Mouse (Mus musculus): ENCODE results near the gene Lifr. TPM values are rescaled to one million over a fixed set of nuclear protein-coding genes. Genes with fewer than 3 reads are reported as not detected.

Gene Lifr
- polyA plus RNA-seq, 1 experiment from 2014 or later = 7.6 TPM

GRCm38 (mm10) chr15:7152116-7152760 is 61.8 kb downstream of the Lifr start:
- 68% methylated on average over 10 of the region's 10 CpGs for WGBS
- Histone ChIP-seq H3K4me3 (no peak overlapping the region), H3K4me1 (no peaks in the 10 kb centered on the region), H3K36me3 (no peaks in the 10 kb centered on the region), H3K27ac (replicated peaks) (no peak overlapping the region), H3K9me3 (no peaks in the 10 kb centered on the region), H3K4me2 (replicated peaks) (no peak overlapping the region), H3K27me3 (no peaks in the 10 kb centered on the region), H3K9ac (replicated peaks) (no peak overlapping the region)
- ATAC-seq (replicated peaks) = no peak

DNA sequence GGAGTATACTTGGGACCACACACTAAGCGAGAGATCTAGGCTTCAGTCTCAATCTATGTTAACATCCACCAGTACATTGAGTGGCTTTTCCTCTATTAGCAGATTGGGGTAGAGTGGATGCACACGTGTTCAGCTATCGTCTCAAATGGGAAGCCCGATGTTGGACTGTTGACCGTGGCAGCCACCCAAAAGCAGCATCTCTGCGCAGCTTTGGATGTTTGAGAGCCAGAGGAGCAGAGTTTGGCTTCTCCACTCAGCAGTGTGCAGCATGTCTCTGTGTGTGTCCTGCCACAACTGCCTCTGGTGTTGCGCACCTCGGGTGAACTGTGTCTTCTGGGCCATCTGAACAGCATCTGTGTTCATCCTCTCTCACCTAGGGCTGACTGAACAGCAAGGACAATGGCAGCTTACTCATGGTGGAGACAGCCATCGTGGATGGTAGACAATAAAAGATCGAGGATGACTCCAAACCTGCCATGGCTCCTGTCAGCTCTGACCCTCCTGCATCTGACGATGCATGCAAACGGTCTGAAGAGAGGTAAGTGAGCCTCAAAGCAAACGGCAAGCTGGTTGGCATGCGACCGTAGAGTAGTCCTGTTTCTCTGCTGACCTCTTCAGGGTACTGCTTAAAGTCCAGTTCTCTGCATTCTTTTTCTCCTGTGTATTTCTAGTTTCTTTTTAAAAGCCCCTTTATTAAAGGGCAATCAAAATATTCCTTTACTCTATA is 63.8 kb downstream of the Lifr start:
- ATAC-seq (replicated peaks) = no peak
- no peaks in the 10 kb centered on the region for H3K27me3 ChIP-seq
- 84% methylated on average over 15 of the region's 15 CpGs for WGBS

DNA sequence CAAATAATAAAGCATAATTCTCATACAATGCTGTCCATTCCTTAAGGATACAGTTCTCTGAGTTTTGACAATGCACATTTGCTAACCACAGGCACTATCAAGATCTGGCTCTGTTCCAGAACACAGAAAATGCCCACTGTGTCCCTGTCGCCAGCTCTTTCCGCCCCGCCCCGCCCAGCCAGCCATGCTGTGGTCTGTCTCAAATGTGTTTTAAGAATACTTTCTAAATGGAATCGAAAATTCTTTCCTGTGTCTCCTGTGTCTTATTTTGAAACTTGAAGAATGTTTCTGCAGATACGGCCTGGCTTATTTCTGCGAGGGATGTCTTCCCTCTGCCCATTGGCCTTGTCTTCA is 64.3 kb downstream of the Lifr start:
- no peaks in the 10 kb centered on the region for H3K9me3 ChIP-seq
- H3K27ac ChIP-seq (replicated peaks) = no peak overlapping the region
- no peaks in the 10 kb centered on the region for H3K36me3 ChIP-seq
- no peak overlapping the region for H3K9ac ChIP-seq (replicated peaks)
- WGBS = 70% methylated on average over 7 of the region's 7 CpGs
- no peak overlapping the region for H3K4me2 ChIP-seq (replicated peaks)
- H3K4me3 ChIP-seq = no peak overlapping the region
- ATAC-seq (replicated peaks) = no peak
- H3K27me3 ChIP-seq = no peaks in the 10 kb centered on the region
- no peaks in the 10 kb centered on the region for H3K4me1 ChIP-seq

More for the DNA sequence above, 63.8 kb downstream of the Lifr start:
- no peaks in the 10 kb centered on the region for H3K4me1 ChIP-seq
- no peak overlapping the region for H3K4me2 ChIP-seq (replicated peaks)
- no peaks in the 10 kb centered on the region for H3K9me3 ChIP-seq
- H3K9ac ChIP-seq (replicated peaks) = no peak overlapping the region
- H3K36me3 ChIP-seq = no peaks in the 10 kb centered on the region
- no peak overlapping the region for H3K4me3 ChIP-seq
- H3K27ac ChIP-seq (replicated peaks) = no peak overlapping the region

- Histone ChIP-seq H3K4me3 (no peak overlapping the region), H3K27me3 (no peaks in the 10 kb centered on the region)
- WGBS = 92% methylated on average over 6 of the region's 6 CpGs
These were observed 67.2 kb downstream of the Lifr start for GRCm38 (mm10) chr15:7157658-7158057.

GRCm38 (mm10) chr15:7159869-7160268 is 69.5 kb downstream of the Lifr start:
- no peaks in the 10 kb centered on the region for H3K4me1 ChIP-seq
- no peaks in the 10 kb centered on the region for H3K27me3 ChIP-seq
- H3K36me3 ChIP-seq = no peaks in the 10 kb centered on the region
- no peak overlapping the region for H3K4me2 ChIP-seq (replicated peaks)
- WGBS = 93% methylated on average over 9 of the region's 9 CpGs
- no peak overlapping the region for H3K27ac ChIP-seq (replicated peaks)
- no peaks in the 10 kb centered on the region for H3K9me3 ChIP-seq
- ATAC-seq (replicated peaks) = no peak
- H3K9ac ChIP-seq (replicated peaks) = no peak overlapping the region
- no peak overlapping the region for H3K4me3 ChIP-seq

More at GRCm38 (mm10) chr15:7157658-7158057, 67.2 kb downstream of the Lifr start:
- Histone ChIP-seq H3K9ac (replicated peaks) (no peak overlapping the region), H3K9me3 (no peaks in the 10 kb centered on the region), H3K4me2 (replicated peaks) (no peak overlapping the region), H3K4me1 (no peaks in the 10 kb centered on the region), H3K27ac (replicated peaks) (no peak overlapping the region), H3K36me3 (no peaks in the 10 kb centered on the region)
- no peak for ATAC-seq (replicated peaks)

- Histone ChIP-seq H3K27me3 (no peaks in the 10 kb centered on the region), H3K4me2 (replicated peaks) (no peak overlapping the region), H3K9ac (replicated peaks) (no peak overlapping the region), H3K27ac (replicated peaks) (no peak overlapping the region), H3K4me1 (no peaks in the 10 kb centered on the region), H3K36me3 (no peaks in the 10 kb centered on the region), H3K4me3 (no peak overlapping the region), H3K9me3 (no peaks in the 10 kb centered on the region)
- ATAC-seq (replicated peaks) = no peak
- WGBS = 86% methylated on average over 8 of the region's 8 CpGs
These were observed 69.9 kb downstream of the Lifr start for GRCm38 (mm10) chr15:7160321-7160720.

DNA sequence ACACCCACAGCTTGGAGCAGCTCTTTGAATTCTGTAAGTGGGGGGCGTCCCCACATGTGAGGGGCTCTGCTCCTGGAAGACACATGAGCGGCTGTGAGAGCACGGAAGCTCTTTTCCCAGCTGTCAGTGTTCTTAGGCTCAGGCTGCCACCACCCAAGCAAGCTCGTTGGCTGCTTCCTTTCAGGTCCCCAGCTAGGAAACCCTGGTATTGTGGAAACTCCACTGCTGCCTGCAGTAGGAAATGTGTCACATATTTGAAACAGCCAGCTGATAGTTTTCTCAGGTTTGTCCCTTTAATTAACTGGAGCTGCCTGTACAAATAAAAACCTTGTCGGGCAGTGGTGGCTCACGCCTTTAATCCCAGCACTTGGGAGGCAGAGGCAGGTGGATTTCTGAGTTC is 73.4 kb downstream of the Lifr start:
- Histone ChIP-seq H3K27me3 (no peaks in the 10 kb centered on the region), H3K36me3 (no peaks in the 10 kb centered on the region)
- ATAC-seq (replicated peaks) = no peak

GRCm38 (mm10) chr15:7166735-7167134 is 76.3 kb downstream of the Lifr start:
- no peak overlapping the region for H3K4me3 ChIP-seq
- H3K4me2 ChIP-seq (replicated peaks) = no peak overlapping the region
- 91% methylated on average over 9 of the region's 9 CpGs for WGBS
- no peaks in the 10 kb centered on the region for H3K9me3 ChIP-seq
- no peaks in the 10 kb centered on the region for H3K4me1 ChIP-seq
- ATAC-seq (replicated peaks) = no peak
- no peaks in the 10 kb centered on the region for H3K36me3 ChIP-seq
- no peak overlapping the region for H3K27ac ChIP-seq (replicated peaks)
- H3K27me3 ChIP-seq = no peaks in the 10 kb centered on the region
- H3K9ac ChIP-seq (replicated peaks) = no peak overlapping the region

More for the DNA sequence above, 73.4 kb downstream of the Lifr start:
- no peaks in the 10 kb centered on the region for H3K4me1 ChIP-seq
- no peaks in the 10 kb centered on the region for H3K9me3 ChIP-seq
- no peak overlapping the region for H3K4me3 ChIP-seq
- H3K9ac ChIP-seq (replicated peaks) = no peak overlapping the region
- no peak overlapping the region for H3K4me2 ChIP-seq (replicated peaks)
- WGBS = 53% methylated on average over 6 of the region's 6 CpGs
- no peak overlapping the region for H3K27ac ChIP-seq (replicated peaks)

DNA sequence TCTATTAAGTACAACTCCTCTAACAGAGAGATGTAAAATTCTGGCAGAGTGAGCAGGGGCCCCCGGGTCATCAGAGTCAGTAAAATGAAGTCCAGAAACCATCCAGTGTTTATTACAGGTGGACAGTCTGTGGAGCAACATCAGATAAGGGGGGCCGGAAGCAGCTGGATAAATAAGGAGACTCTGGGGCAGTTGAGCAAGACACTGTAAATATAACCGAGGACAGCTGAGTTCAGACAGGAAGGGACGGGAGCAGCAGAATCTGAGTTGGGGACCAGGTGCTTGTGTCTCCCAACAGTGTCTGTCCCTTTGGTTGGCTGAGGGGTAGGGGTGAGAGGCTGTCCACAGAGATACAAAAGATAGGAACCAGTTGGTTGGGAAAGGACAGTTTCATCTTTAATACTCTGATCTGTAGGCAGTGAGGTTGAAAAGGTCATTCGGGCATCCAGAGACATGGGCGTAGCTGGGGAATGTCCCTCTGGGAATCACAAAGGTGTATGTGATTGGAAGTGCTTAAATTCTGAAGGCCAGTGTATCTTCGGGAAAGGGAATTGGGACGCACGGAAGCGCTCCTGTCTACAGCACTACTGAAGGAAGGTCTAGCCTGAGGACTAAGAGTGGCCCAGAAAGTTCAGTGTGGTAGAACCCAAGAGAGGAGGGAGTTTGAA is 77.0 kb downstream of the Lifr start:
- H3K27me3 ChIP-seq = no peaks in the 10 kb centered on the region
- no peaks in the 10 kb centered on the region for H3K36me3 ChIP-seq
- H3K4me2 ChIP-seq (replicated peaks) = no peak overlapping the region
- no peak overlapping the region for H3K27ac ChIP-seq (replicated peaks)
- H3K4me1 ChIP-seq = no peaks in the 10 kb centered on the region
- ATAC-seq (replicated peaks) = no peak
- WGBS = 94% methylated on average over 10 of the region's 10 CpGs
- H3K9ac ChIP-seq (replicated peaks) = no peak overlapping the region
- H3K9me3 ChIP-seq = no peaks in the 10 kb centered on the region
- H3K4me3 ChIP-seq = no peak overlapping the region

GRCm38 (mm10) chr15:7167906-7168532 is 77.6 kb downstream of the Lifr start:
- no peak overlapping the region for H3K9ac ChIP-seq (replicated peaks)
- 85% methylated on average over 11 of the region's 11 CpGs for WGBS
- H3K36me3 ChIP-seq = no peaks in the 10 kb centered on the region
- no peak for ATAC-seq (replicated peaks)
- no peaks in the 10 kb centered on the region for H3K27me3 ChIP-seq
- no peak overlapping the region for H3K4me3 ChIP-seq
- H3K4me1 ChIP-seq = no peaks in the 10 kb centered on the region
- no peak overlapping the region for H3K27ac ChIP-seq (replicated peaks)
- no peak overlapping the region for H3K4me2 ChIP-seq (replicated peaks)
- no peaks in the 10 kb centered on the region for H3K9me3 ChIP-seq

DNA sequence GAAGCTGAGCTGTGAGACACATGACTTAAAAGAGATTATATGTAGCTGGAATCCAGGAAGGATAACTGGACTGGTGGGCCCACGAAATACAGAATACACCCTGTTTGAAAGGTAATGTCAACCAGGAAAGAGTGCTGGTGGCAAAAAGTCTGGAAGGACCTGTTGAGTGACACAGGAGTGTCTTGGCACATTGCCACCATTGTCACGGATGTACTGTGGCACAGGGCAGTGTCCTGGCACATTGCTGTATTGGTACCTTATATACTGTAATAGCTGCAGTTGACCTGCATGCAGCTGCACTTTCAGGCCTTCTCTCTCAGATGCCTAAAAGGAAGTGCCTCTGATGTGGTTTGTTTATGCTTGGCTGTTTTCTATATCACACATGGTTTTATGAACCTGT is 82.5 kb downstream of the Lifr start:
- Histone ChIP-seq H3K36me3 (no peaks in the 10 kb centered on the region), H3K9ac (replicated peaks) (no peak overlapping the region), H3K27me3 (no peaks in the 10 kb centered on the region), H3K4me2 (replicated peaks) (no peak overlapping the region), H3K4me3 (no peak overlapping the region), H3K27ac (replicated peaks) (no peak overlapping the region), H3K4me1 (no peaks in the 10 kb centered on the region), H3K9me3 (no peaks in the 10 kb centered on the region)
- ATAC-seq (replicated peaks) = no peak
- 61% methylated on average over 2 of the region's 2 CpGs for WGBS

DNA sequence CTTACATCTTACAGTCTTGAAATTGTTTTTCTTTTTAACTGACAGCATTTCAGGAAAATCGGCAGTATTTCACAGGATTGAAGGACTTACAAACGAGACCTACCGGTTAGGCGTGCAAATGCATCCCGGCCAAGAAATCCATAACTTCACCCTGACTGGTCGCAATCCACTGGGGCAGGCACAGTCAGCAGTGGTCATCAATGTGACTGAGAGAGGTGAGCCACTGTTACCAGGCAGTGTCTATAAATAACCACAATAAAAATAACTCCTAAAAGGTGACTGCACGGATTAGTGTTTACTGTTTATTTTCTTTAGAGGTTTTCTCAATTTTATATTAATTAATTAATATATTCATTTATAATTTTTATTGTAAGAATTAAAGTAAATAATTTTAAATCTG is 82.9 kb downstream of the Lifr start:
- H3K4me2 ChIP-seq (replicated peaks) = no peak overlapping the region
- no peaks in the 10 kb centered on the region for H3K9me3 ChIP-seq
- no peak overlapping the region for H3K27ac ChIP-seq (replicated peaks)
- WGBS = 93% methylated on average over 7 of the region's 7 CpGs
- no peak overlapping the region for H3K4me3 ChIP-seq
- H3K27me3 ChIP-seq = no peaks in the 10 kb centered on the region
- H3K36me3 ChIP-seq = no peaks in the 10 kb centered on the region
- ATAC-seq (replicated peaks) = no peak
- H3K9ac ChIP-seq (replicated peaks) = no peak overlapping the region
- H3K4me1 ChIP-seq = no peaks in the 10 kb centered on the region
